Mouse (Mus musculus) testis, adult 2 months (tissue): Measurements from ENCODE around the gene Hoxd1.

Source experiments
- CTCF ChIP-seq: fragments of 200-500 bp; IDR thresholded peaks from 2 replicates; pipeline ENCODE4 v1.5.1; 2012; ENCODE audit warnings: low read depth, mild to moderate bottlenecking, inconsistent platforms, low read length, moderate library complexity; ENCODE audit not compliant: control insufficient read depth, insufficient read depth, insufficient replicate concordance
- POLR2A ChIP-seq: fragments of 200-500 bp; IDR thresholded peaks from 2 replicates; pipeline ENCODE4 v1.6.1; 2012; ENCODE audit warnings: low read depth, mild to moderate bottlenecking, inconsistent platforms, low read length, moderate library complexity; ENCODE audit not compliant: control insufficient read depth

GRCm38 (mm10) chr2:74720384-74720783, 42.4 kb upstream of the Hoxd1 start:
- TF ChIP-seq CTCF (no peak), POLR2A (no peak)
